Mouse (Mus musculus): ENCODE measurements around the gene Ckap2.

- TF ChIP-seq TCF12 (IDR thresholded peaks at IDR 0.05; ENCODE audit: insufficient read depth, poor library complexity, severe bottlenecking) (no peak), TCF3 (IDR thresholded peaks at IDR 0.05; ENCODE audit: insufficient read length, low read depth) (no peak), CEBPB (IDR thresholded peaks at IDR 0.05; ENCODE audit: insufficient read depth, poor library complexity, severe bottlenecking) (no peak), POLR2A (IDR thresholded peaks at IDR 0.05; ENCODE audit: insufficient read length, low read depth) (no peak), USF1 (IDR thresholded peaks at IDR 0.05; ENCODE audit: low read depth) (no peak), MAX (IDR thresholded peaks at IDR 0.05; ENCODE audit: low read depth) (no peak)
These were observed 23.4 kb upstream of the Ckap2 start for GRCm38 (mm10) chr8:22209012-22209411.
